Mouse (Mus musculus) liver, embryonic 12.5 days (tissue): Measurements from ENCODE around the gene Klhl22. TPM values are rescaled to one million over a fixed set of nuclear protein-coding genes. Genes with fewer than 3 reads are reported as not detected.

Experiments
- polyA plus RNA-seq: library from polyadenylated mRNA; unstranded; fragments of >200 nt; fragmentation: Nextera tagmentation; extraction: Ambion mirVana; gene quantifications from 2 replicates; pipeline ENCODE4 v1.2.1, GENCODE M21; 2016

Klhl22 gene
- polyA plus RNA-seq, 1 experiment from 2014 or later: 23.5 TPM

Other genes with a start within 250 kb of the Klhl22 start
- gene Thap7, start 228.5 kb upstream of the Klhl22 start, polyA plus RNA-seq: 34.2 and 36.6 TPM in 2 replicates
- gene Lrrc74b, start 198.4 kb upstream of the Klhl22 start, polyA plus RNA-seq: 0.07 TPM in 1 of 2 replicates, not detected in the other
- 0.08 TPM in 2 replicates for gene P2rx6, start 197.7 kb upstream of the Klhl22 start, polyA plus RNA-seq
- 1.7 TPM in 2 replicates for gene Slc7a4, start 176.4 kb upstream of the Klhl22 start, polyA plus RNA-seq
- 31.3 and 31.8 TPM in 2 replicates for gene Smpd4, start 140.3 kb upstream of the Klhl22 start, polyA plus RNA-seq
- gene Ccdc74a, start 113.1 kb upstream of the Klhl22 start, polyA plus RNA-seq: 3.0 and 3.2 TPM in 2 replicates
- gene Med15, start 26.7 kb upstream of the Klhl22 start, polyA plus RNA-seq: 24.2 and 25.2 TPM in 2 replicates
- 4.9 and 5.2 TPM in 2 replicates for gene Scarf2, start 37.7 kb downstream of the Klhl22 start, polyA plus RNA-seq
- not detected in 2 replicates for gene B830017H08Rik, start 73.5 kb downstream of the Klhl22 start, polyA plus RNA-seq
- 0.58 and 0.61 TPM in 2 replicates for gene Car15, start 78.7 kb downstream of the Klhl22 start, polyA plus RNA-seq
- gene Gm20518, start 132.1 kb downstream of the Klhl22 start, polyA plus RNA-seq: not detected in 2 replicates
- 0.04 TPM in 1 of 2 replicates, not detected in the other for gene Tssk1, start 134.6 kb downstream of the Klhl22 start, polyA plus RNA-seq
- 29.7 and 29.9 TPM in 2 replicates for gene Dgcr2, start 138.9 kb downstream of the Klhl22 start, polyA plus RNA-seq
- gene Tssk2, start 139.0 kb downstream of the Klhl22 start, polyA plus RNA-seq: not detected in 2 replicates
- gene Ess2, start 151.7 kb downstream of the Klhl22 start, polyA plus RNA-seq: 18.7 and 18.9 TPM in 2 replicates
- gene Gsc2, start 155.4 kb downstream of the Klhl22 start, polyA plus RNA-seq: not detected in 2 replicates
- 99.2 and 102 TPM in 2 replicates for gene Slc25a1, start 168.6 kb downstream of the Klhl22 start, polyA plus RNA-seq
- not detected in 2 replicates for gene Vpreb2, start 220.8 kb downstream of the Klhl22 start, polyA plus RNA-seq